Mouse (Mus musculus) regulatory T cell (primary cell): ENCODE measurements around the gene Arhgap33.
"Not testable (repeated sequence)": the region's sequence is repeated elsewhere in the genome, so short reads cannot be mapped to it uniquely, and the experiment has no call there.

Experiments
- in situ Hi-C: fragments of 300-600 bp; cut with MboI, MseI; formaldehyde crosslinking; loops from one replicate; pipeline ENCODE4 v1.15.1; 2025; ENCODE audit warnings: high pct_unique_total_duplicates

The Arhgap33 gene

GRCm38 (mm10) chr7:30553021-30553589 is 18.2 kb upstream of the Arhgap33 start:
- in situ Hi-C loops, result no loop called here

- in situ Hi-C loops, result no loop called here
Measured at GRCm38 (mm10) chr7:30552102-30553020, 17.5 kb upstream of the Arhgap33 start, which contains the start of the genes Hspb6 and Proser3. Gene Hspb6, plus strand, starts transcription at chr7:30552178. Gene Proser3, minus strand, starts transcription at chr7:30552299.

- in situ Hi-C loops, result no loop called here
Measured at GRCm38 (mm10) chr7:30551445-30552101, 16.7 kb upstream of the Arhgap33 start.

- in situ Hi-C loops, result no loop called here
Measured at GRCm38 (mm10) chr7:30550603-30551002, 15.7 kb upstream of the Arhgap33 start.

- in situ Hi-C loops, result no loop called here
Measured at GRCm38 (mm10) chr7:30549880-30550279, 15.0 kb upstream of the Arhgap33 start.

GRCm38 (mm10) chr7:30544327-30544726 is 9.5 kb upstream of the Arhgap33 start:
- in situ Hi-C loops, result no loop called here

GRCm38 (mm10) chr7:30540572-30540971 is 5.7 kb upstream of the Arhgap33 start:
- in situ Hi-C loops, result no loop called here

- in situ Hi-C loops, result no loop called here
Measured at GRCm38 (mm10) chr7:30533941-30534632, 773 bp downstream of the Arhgap33 start.

GRCm38 (mm10) chr7:30532931-30533330 is 1.9 kb downstream of the Arhgap33 start:
- in situ Hi-C loops, result no loop called here

GRCm38 (mm10) chr7:30531291-30531815 is 3.5 kb downstream of the Arhgap33 start:
- in situ Hi-C loops, result no loop called here

- in situ Hi-C loops, result no loop called here
Measured at GRCm38 (mm10) chr7:30526981-30527380, 7.9 kb downstream of the Arhgap33 start.

GRCm38 (mm10) chr7:30526399-30526798 is 8.5 kb downstream of the Arhgap33 start:
- in situ Hi-C loops, result no loop called here

GRCm38 (mm10) chr7:30525954-30526353 is 8.9 kb downstream of the Arhgap33 start:
- in situ Hi-C loops, result no loop called here

GRCm38 (mm10) chr7:30524487-30524886 is 10.4 kb downstream of the Arhgap33 start:
- in situ Hi-C loops, result no loop called here

- in situ Hi-C loops, result no loop called here
Measured at GRCm38 (mm10) chr7:30522871-30523270, 12.0 kb downstream of the Arhgap33 start.

GRCm38 (mm10) chr7:30520856-30521255 is 14.0 kb downstream of the Arhgap33 start:
- in situ Hi-C loops, result no loop called here

GRCm38 (mm10) chr7:30520396-30520795 is 14.5 kb downstream of the Arhgap33 start:
- in situ Hi-C loops, result no loop called here

GRCm38 (mm10) chr7:30518325-30518724 is 16.5 kb downstream of the Arhgap33 start:
- in situ Hi-C loops, result no loop called here

- in situ Hi-C loops, result no loop called here
Measured at GRCm38 (mm10) chr7:30515003-30515760, 19.7 kb downstream of the Arhgap33 start.

GRCm38 (mm10) chr7:30508061-30508460 is 26.8 kb downstream of the Arhgap33 start:
- in situ Hi-C loops, result no loop called here

GRCm38 (mm10) chr7:30501159-30501558 is 33.7 kb downstream of the Arhgap33 start:
- in situ Hi-C loops, result not testable (repeated sequence)
